Mouse (Mus musculus) midbrain, embryonic 16.5 days (tissue): ENCODE results near the gene Rbm20. TPM values are rescaled to one million over a fixed set of nuclear protein-coding genes. Genes with fewer than 3 reads are reported as not detected.

Experiments
- ATAC-seq: fragments of 200-750 bp; cut with Nextera tagmentation; 2 replicates; pipeline ENCODE4 v1.8.0; 2017; ENCODE audit warnings: moderate TSS enrichment
- H3K27ac ChIP-seq: fragments of 300-500 bp; sonication (generic); 2 replicates; pipeline ENCODE4 v1.5.1; 2014; ENCODE audit warnings: mild to moderate bottlenecking, low read length, mixed read lengths
- H3K27me3 ChIP-seq: fragments of 300-500 bp; sonication (generic); 2 replicates; pipeline ENCODE4 v1.6.1; 2014; ENCODE audit warnings: low read depth, low read length, mixed read lengths; ENCODE audit not compliant: control insufficient read depth, insufficient read depth
- H3K36me3 ChIP-seq: fragments of 300-500 bp; sonication (generic); 2 replicates; pipeline ENCODE4 v1.6.1; 2014; ENCODE audit warnings: mild to moderate bottlenecking, low read length, moderate library complexity, mixed read lengths; ENCODE audit not compliant: control insufficient read depth, insufficient read depth
- H3K4me1 ChIP-seq: fragments of 300-500 bp; sonication (generic); 2 replicates; pipeline ENCODE4 v1.6.1; 2014; ENCODE audit warnings: mild to moderate bottlenecking, low read length, mixed read lengths; ENCODE audit not compliant: control insufficient read depth, insufficient read depth
- H3K4me2 ChIP-seq: fragments of 300-500 bp; sonication (generic); 2 replicates; pipeline ENCODE4 v1.6.1; 2014; ENCODE audit warnings: mild to moderate bottlenecking, low read length, mixed read lengths
- H3K4me3 ChIP-seq: fragments of 300-500 bp; sonication (generic); 2 replicates; pipeline ENCODE4 v1.5.1; 2014; ENCODE audit warnings: low read depth, mild to moderate bottlenecking, low read length, moderate library complexity, mixed read lengths
- H3K9ac ChIP-seq: fragments of 300-500 bp; sonication (generic); 2 replicates; pipeline ENCODE4 v1.6.1; 2014; ENCODE audit warnings: low read depth, low read length, mixed read lengths
- H3K9me3 ChIP-seq: fragments of 300-500 bp; sonication (generic); replicated peaks from 2 replicates; pipeline ENCODE4 v1.6.1; 2014; ENCODE audit warnings: mild to moderate bottlenecking, low read length, mixed read lengths; ENCODE audit not compliant: control insufficient read depth, poor library complexity, severe bottlenecking
- WGBS: fragments of 180-500 bp; shearing (Covaris S2); extraction: QIAGEN DNeasy Blood & Tissue Kit; methylation state at CpG from one replicate; pipeline ENCODE4 v1.1.7; 2014; 5-methylcytosine and 5-hydroxymethylcytosine counted together
- polyA plus RNA-seq: library from polyadenylated mRNA; unstranded; fragments of >200 nt; fragmentation: Nextera tagmentation; extraction: Ambion mirVana; gene quantifications from 2 replicates; pipeline ENCODE4 v1.2.1, GENCODE M21; 2015

Gene Rbm20
- polyA plus RNA-seq, 1 experiment from 2014 or later, result 0.75 TPM

DNA sequence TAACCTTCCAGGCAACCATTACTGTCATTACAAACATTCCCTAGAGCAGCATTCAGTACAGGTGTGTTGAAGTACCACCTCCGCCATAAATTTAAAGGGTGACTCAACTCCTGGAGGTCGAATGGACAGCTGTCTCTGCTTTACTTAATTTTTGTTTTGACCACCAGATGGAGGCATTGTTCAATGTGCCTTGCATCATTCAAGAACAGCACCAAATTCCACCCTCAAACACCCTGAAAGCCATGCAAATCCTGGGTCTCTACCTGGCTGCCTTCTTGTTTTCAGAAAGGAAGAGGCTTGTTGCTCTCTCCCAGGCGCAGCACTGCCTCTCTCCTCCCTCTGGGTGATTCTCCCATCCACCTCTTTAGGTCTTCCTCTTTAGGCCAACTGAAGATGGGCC is 91.4 kb downstream of the Rbm20 start:
- H3K9ac ChIP-seq, result no peak overlapping the region
- H3K4me3 ChIP-seq, result no peak overlapping the region
- 30% methylated on average over 3 of the region's 3 CpGs for WGBS
- H3K9me3 ChIP-seq, result 0 out of 2 replicates have a peak, but pooled peaks cover 6% of the 10 kb centered on the region
- H3K36me3 ChIP-seq, result no peaks in the 10 kb centered on the region
- no peak for ATAC-seq
- no peak overlapping the region for H3K27ac ChIP-seq
- no peak overlapping the region for H3K4me2 ChIP-seq
- no peaks in the 10 kb centered on the region for H3K27me3 ChIP-seq
- H3K4me1 ChIP-seq, result no peaks in the 10 kb centered on the region

- H3K9ac ChIP-seq, result no peak overlapping the region
- no peaks in the 10 kb centered on the region for H3K36me3 ChIP-seq
- no peak overlapping the region for H3K4me3 ChIP-seq
- H3K4me1 ChIP-seq, result no peaks in the 10 kb centered on the region
- no peaks in the 10 kb centered on the region for H3K9me3 ChIP-seq
- no peak overlapping the region for H3K27ac ChIP-seq
- H3K27me3 ChIP-seq, result no peaks in the 10 kb centered on the region
- WGBS, result 52% methylated on average over 11 of the region's 11 CpGs
- no peak for ATAC-seq
- no peak overlapping the region for H3K4me2 ChIP-seq
These were observed 97.0 kb downstream of the Rbm20 start for GRCm38 (mm10) chr19:53773937-53774640.

DNA sequence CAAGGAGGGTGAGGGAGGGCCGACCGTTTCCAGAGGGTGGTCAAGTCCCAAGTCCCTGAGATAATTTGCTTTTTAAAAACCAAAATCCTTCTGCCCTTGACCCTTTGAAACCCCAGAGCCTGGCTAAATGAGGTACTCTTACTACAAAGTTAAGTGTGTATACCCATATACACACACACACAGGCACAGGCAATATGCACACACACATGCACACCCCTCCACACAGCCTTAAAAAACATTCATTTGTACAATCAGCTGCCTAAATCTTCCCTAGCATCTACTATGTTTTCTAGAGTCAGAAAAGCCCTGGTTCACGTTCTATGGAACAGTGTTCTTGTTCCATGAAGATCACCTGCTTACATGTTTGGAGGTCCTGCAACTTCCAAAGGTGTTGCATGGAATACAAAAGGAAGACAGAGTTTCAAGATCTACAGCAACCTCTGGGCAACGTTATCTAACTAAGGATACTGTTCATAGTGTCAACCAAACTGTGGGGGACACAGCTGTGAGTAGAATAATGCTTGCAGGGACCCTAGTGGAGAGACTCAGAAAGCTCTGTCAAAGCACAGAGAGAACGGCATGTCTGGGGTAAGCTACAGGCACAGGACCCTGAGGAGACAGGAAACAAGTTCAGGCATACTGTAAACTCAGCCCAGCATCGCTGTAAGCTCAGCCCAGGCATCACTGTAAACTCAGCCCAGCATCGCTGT is 97.7 kb downstream of the Rbm20 start:
- no peak overlapping the region for H3K9ac ChIP-seq
- H3K4me1 ChIP-seq, result no peaks in the 10 kb centered on the region
- H3K4me3 ChIP-seq, result no peak overlapping the region
- H3K27me3 ChIP-seq, result no peaks in the 10 kb centered on the region
- no peaks in the 10 kb centered on the region for H3K9me3 ChIP-seq
- no peak overlapping the region for H3K27ac ChIP-seq
- no peak overlapping the region for H3K4me2 ChIP-seq
- 54% methylated on average over 7 of the region's 7 CpGs for WGBS
- H3K36me3 ChIP-seq, result no peaks in the 10 kb centered on the region
- no peak for ATAC-seq

DNA sequence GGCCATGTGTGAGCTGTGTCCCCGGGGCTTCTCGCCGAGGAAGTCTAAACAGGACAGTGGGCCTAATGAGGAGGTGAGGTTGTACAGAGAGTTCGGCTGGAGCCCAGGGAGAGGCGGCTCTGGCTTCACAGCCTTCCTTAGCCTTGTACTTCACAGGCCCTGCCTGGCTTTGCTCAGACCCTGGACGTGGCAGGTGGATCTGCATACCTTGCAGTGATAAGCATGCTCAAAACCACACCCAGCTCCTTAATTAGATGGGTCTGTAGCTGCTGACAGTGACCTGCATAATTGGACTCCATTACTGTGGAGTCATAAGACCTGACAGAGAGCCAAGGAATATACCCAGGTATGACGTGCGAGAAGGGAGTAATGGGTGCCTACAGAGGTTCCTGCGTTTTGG is 102.3 kb downstream of the Rbm20 start:
- no peak overlapping the region for H3K4me3 ChIP-seq
- no peaks in the 10 kb centered on the region for H3K27me3 ChIP-seq
- 84% methylated on average over 9 of the region's 9 CpGs for WGBS
- no peaks in the 10 kb centered on the region for H3K36me3 ChIP-seq
- H3K9me3 ChIP-seq, result no peaks in the 10 kb centered on the region
- no peak overlapping the region for H3K27ac ChIP-seq
- H3K4me2 ChIP-seq, result no peak overlapping the region
- no peak overlapping the region for H3K9ac ChIP-seq
- no peak for ATAC-seq
- no peaks in the 10 kb centered on the region for H3K4me1 ChIP-seq

DNA sequence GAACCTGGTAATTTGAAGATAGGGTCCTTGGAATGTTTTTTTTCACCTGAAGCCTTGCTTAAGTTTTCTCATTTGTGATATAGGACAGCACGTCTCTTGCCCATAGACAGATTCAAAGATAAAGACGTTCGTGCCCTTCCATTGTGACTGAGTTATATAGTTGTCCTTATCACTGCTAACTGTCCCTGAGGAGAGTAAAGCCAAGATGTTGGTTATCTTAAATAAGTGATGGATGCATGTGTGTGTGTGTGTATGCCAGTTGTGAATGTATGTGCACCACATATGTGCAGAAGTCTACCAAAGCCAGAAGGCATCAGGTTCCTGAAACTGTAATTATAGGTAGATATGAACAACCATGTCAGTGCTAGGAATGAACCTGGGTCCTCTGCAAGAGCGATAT is 102.7 kb downstream of the Rbm20 start:
- H3K4me3 ChIP-seq, result no peak overlapping the region
- WGBS, result 93% methylated on average over 4 of the region's 4 CpGs
- no peaks in the 10 kb centered on the region for H3K27me3 ChIP-seq
- ATAC-seq, result no peak
- H3K9me3 ChIP-seq, result no peaks in the 10 kb centered on the region
- no peaks in the 10 kb centered on the region for H3K4me1 ChIP-seq
- no peak overlapping the region for H3K9ac ChIP-seq
- H3K36me3 ChIP-seq, result no peaks in the 10 kb centered on the region
- no peak overlapping the region for H3K4me2 ChIP-seq
- no peak overlapping the region for H3K27ac ChIP-seq

GRCm38 (mm10) chr19:53780752-53781602 is 103.9 kb downstream of the Rbm20 start:
- no peak overlapping the region for H3K4me3 ChIP-seq
- no peak for ATAC-seq
- H3K36me3 ChIP-seq, result no peaks in the 10 kb centered on the region
- no peak overlapping the region for H3K27ac ChIP-seq
- H3K27me3 ChIP-seq, result no peaks in the 10 kb centered on the region
- no peak overlapping the region for H3K4me2 ChIP-seq
- WGBS, result 68% methylated on average over 9 of the region's 9 CpGs
- H3K4me1 ChIP-seq, result no peaks in the 10 kb centered on the region
- H3K9ac ChIP-seq, result no peak overlapping the region
- H3K9me3 ChIP-seq, result no peaks in the 10 kb centered on the region

DNA sequence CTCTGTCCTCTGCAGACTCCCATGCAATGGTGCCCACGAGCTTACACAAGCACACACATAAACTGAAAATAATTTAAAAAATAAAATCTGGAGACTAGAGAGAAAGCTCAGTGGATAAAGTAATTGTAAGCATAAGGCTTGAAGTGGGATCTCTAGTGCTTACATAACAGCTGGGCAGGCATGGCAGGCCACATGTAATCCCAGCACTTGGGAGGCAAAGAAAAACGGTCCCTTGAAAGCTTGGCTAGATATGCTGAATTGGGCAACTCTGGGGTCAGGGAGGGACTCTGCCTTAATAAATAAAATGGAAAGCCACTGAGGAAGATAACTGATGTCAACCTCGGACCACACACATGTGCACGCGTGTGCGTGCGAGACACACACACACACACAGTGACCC is 104.7 kb downstream of the Rbm20 start:
- no peak overlapping the region for H3K9ac ChIP-seq
- H3K27ac ChIP-seq, result no peak overlapping the region
- H3K4me1 ChIP-seq, result no peaks in the 10 kb centered on the region
- H3K36me3 ChIP-seq, result no peaks in the 10 kb centered on the region
- no peak overlapping the region for H3K4me3 ChIP-seq
- H3K27me3 ChIP-seq, result no peaks in the 10 kb centered on the region
- H3K4me2 ChIP-seq, result no peak overlapping the region
- H3K9me3 ChIP-seq, result no peaks in the 10 kb centered on the region
- no peak for ATAC-seq
- WGBS, result 93% methylated on average over 7 of the region's 7 CpGs

- H3K27me3 ChIP-seq, result no peaks in the 10 kb centered on the region
- H3K9ac ChIP-seq, result no peak overlapping the region
- no peak for ATAC-seq
- H3K27ac ChIP-seq, result no peak overlapping the region
- 95% methylated on average over 3 of the region's 3 CpGs for WGBS
- no peaks in the 10 kb centered on the region for H3K4me1 ChIP-seq
- no peak overlapping the region for H3K4me2 ChIP-seq
- no peak overlapping the region for H3K4me3 ChIP-seq
- no peaks in the 10 kb centered on the region for H3K9me3 ChIP-seq
- H3K36me3 ChIP-seq, result no peaks in the 10 kb centered on the region
These were observed 108.2 kb downstream of the Rbm20 start for GRCm38 (mm10) chr19:53785352-53785751.

GRCm38 (mm10) chr19:53786239-53786638 is 109.1 kb downstream of the Rbm20 start:
- Histone ChIP-seq H3K36me3 (no peaks in the 10 kb centered on the region), H3K27me3 (no peaks in the 10 kb centered on the region), H3K4me3 (no peak overlapping the region), H3K4me1 (no peaks in the 10 kb centered on the region), H3K9me3 (no peaks in the 10 kb centered on the region), H3K27ac (no peak overlapping the region), H3K9ac (no peak overlapping the region), H3K4me2 (no peak overlapping the region)
- ATAC-seq, result no peak
- WGBS, result 46% methylated on average over 2 of the region's 2 CpGs
